Mouse (Mus musculus) right cerebral cortex, adult 18-20 months (tissue): ENCODE results near the gene Galr2.

Experiments
- DNase-seq: peaks from one replicate; pipeline ENCODE4 v3.0.0; 2022; ENCODE audit warnings: mixed read lengths

The Galr2 gene

GRCm38 (mm10) chr11:116280751-116281663 is at the start of gene Galr2:
TSS of gene Galr2 (plus strand) at chr11:116280939.
- no peak for DNase-seq

GRCm38 (mm10) chr11:116232427-116232826 is 48.3 kb upstream of the Galr2 start:
- DNase-seq: no peak

- no peak for DNase-seq
These were observed 45.8 kb upstream of the Galr2 start for GRCm38 (mm10) chr11:116234901-116235300.

- DNase-seq: no peak
These were observed 42.9 kb upstream of the Galr2 start, which contains the start of gene Evpl for GRCm38 (mm10) chr11:116237742-116238395. TSS of gene Evpl (minus strand) at chr11:116238077.

- DNase-seq: no peak
These were observed 40.9 kb upstream of the Galr2 start for GRCm38 (mm10) chr11:116239797-116240196.

- DNase-seq: no peak
These were observed 38.9 kb upstream of the Galr2 start for GRCm38 (mm10) chr11:116241744-116242235.

GRCm38 (mm10) chr11:116244580-116244979 is 36.2 kb upstream of the Galr2 start:
- no peak for DNase-seq

GRCm38 (mm10) chr11:116245616-116246015 is 35.1 kb upstream of the Galr2 start:
- no peak for DNase-seq

- no peak for DNase-seq
These were observed 33.1 kb upstream of the Galr2 start for GRCm38 (mm10) chr11:116247502-116248222.

GRCm38 (mm10) chr11:116250898-116251297 is 29.8 kb upstream of the Galr2 start:
- no peak for DNase-seq

GRCm38 (mm10) chr11:116253076-116253600 is 27.6 kb upstream of the Galr2 start:
- no peak for DNase-seq

GRCm38 (mm10) chr11:116254627-116255026 is 26.1 kb upstream of the Galr2 start:
- DNase-seq: no peak

- DNase-seq: no peak
These were observed 25.4 kb upstream of the Galr2 start for GRCm38 (mm10) chr11:116255090-116255981.

- no peak for DNase-seq
These were observed 24.6 kb upstream of the Galr2 start for GRCm38 (mm10) chr11:116255982-116256675.

GRCm38 (mm10) chr11:116259461-116259860 is 21.3 kb upstream of the Galr2 start:
- DNase-seq: no peak

GRCm38 (mm10) chr11:116260259-116260658 is 20.5 kb upstream of the Galr2 start:
- DNase-seq: no peak

GRCm38 (mm10) chr11:116265352-116265751 is 15.4 kb upstream of the Galr2 start:
- peak; percentile 27 for DNase-seq

GRCm38 (mm10) chr11:116265850-116266249 is 14.9 kb upstream of the Galr2 start:
- no peak for DNase-seq

- DNase-seq: no peak
These were observed 13.1 kb upstream of the Galr2 start for GRCm38 (mm10) chr11:116267637-116268036.

- DNase-seq: no peak
These were observed 12.4 kb upstream of the Galr2 start for GRCm38 (mm10) chr11:116268313-116268712.

- no peak for DNase-seq
These were observed 11.2 kb upstream of the Galr2 start for GRCm38 (mm10) chr11:116269560-116269959.
